Mouse (Mus musculus) liver, embryonic 16.5 days (tissue): ENCODE results near the gene Rpl31. TPM values are rescaled to one million over a fixed set of nuclear protein-coding genes. Genes with fewer than 3 reads are reported as not detected.

Experiments used
- ATAC-seq: fragments of 200-750 bp; cut with Nextera tagmentation; 2 replicates; pipeline ENCODE4 v1.8.0; 2017; ENCODE audit warnings: low read depth, mild to moderate bottlenecking, moderate number of reproducible peaks, moderate library complexity
- H3K27ac ChIP-seq: fragments of 300-500 bp; sonication (generic); 2 replicates; pipeline ENCODE4 v1.5.1; 2014; ENCODE audit warnings: mild to moderate bottlenecking, low read length
- H3K27me3 ChIP-seq: fragments of 300-500 bp; sonication (generic); 2 replicates; pipeline ENCODE4 v1.6.1; 2014; ENCODE audit warnings: low read depth, low read length, mixed read lengths; ENCODE audit not compliant: control insufficient read depth, insufficient read depth
- H3K36me3 ChIP-seq: fragments of 300-500 bp; sonication (generic); 2 replicates; pipeline ENCODE4 v1.6.1; 2014; ENCODE audit warnings: mild to moderate bottlenecking; ENCODE audit not compliant: control insufficient read depth, insufficient read depth
- H3K4me1 ChIP-seq: fragments of 300-500 bp; sonication (generic); 2 replicates; pipeline ENCODE4 v1.6.1; 2014; ENCODE audit warnings: low read depth, low read length, mixed read lengths; ENCODE audit not compliant: control insufficient read depth
- H3K4me2 ChIP-seq: fragments of 300-500 bp; sonication (generic); 2 replicates; pipeline ENCODE4 v1.6.1; 2014; ENCODE audit warnings: low read depth, low read length, mixed read lengths
- H3K4me3 ChIP-seq: fragments of 300-500 bp; sonication (generic); 2 replicates; pipeline ENCODE4 v1.5.1; 2014; ENCODE audit warnings: low read depth, mild to moderate bottlenecking, low read length
- H3K9ac ChIP-seq: fragments of 300-500 bp; sonication (generic); 2 replicates; pipeline ENCODE4 v1.6.1; 2014; ENCODE audit warnings: low read depth, low read length
- H3K9me3 ChIP-seq: fragments of 300-500 bp; sonication (generic); replicated peaks from 2 replicates; pipeline ENCODE4 v1.6.1; 2016; ENCODE audit warnings: low read length; ENCODE audit not compliant: control insufficient read depth
- WGBS: fragments of 180-500 bp; shearing (Covaris S2); extraction: QIAGEN DNeasy Blood & Tissue Kit; methylation state at CpG from one replicate; pipeline ENCODE4 v1.1.7; 2014; ENCODE audit not compliant: insufficient replicate concordance; 5-methylcytosine and 5-hydroxymethylcytosine counted together
- polyA plus RNA-seq: library from polyadenylated mRNA; unstranded; fragments of >200 nt; fragmentation: Nextera tagmentation; extraction: Ambion mirVana; gene quantifications from 2 replicates; pipeline ENCODE4 v1.2.1, GENCODE M21; 2015

Rpl31 gene
- polyA plus RNA-seq, 1 experiment from 2014 or later: 252 TPM

DNA sequence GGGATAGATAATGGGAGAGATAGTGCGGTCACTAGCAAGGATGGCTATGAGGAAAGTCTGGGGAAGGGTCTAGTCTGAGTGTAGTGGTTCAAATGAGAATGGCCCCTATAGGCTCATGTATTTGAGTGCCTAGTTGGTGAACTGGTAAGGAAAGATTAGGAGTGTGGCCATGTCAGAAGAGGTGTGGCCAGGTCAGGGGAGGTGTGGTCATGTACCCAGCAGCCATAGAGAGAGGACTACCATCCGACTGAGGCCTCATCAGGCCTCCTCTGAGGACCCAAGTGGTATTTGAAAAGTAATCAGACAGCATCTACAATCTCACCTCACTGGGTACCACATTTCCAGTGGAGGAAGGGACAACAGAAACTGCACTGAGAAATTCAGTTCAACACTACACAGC lies 20.5 kb downstream of the Rpl31 start:
- H3K4me1 ChIP-seq: peaks cover 21% of the 10 kb centered on the region
- peaks cover 2% of the 10 kb centered on the region; the same call in 1 of the 2 replicates for H3K36me3 ChIP-seq
- ATAC-seq: peak; percentile 82
- WGBS: 69% methylated on average over 2 of the region's 2 CpGs
- 0 out of 2 replicates have a peak overlapping the region, but pooled peaks have one; percentile 39 for H3K27ac ChIP-seq
- H3K9ac ChIP-seq: no peak overlapping the region
- no peaks in the 10 kb centered on the region for H3K9me3 ChIP-seq
- no peak overlapping the region for H3K4me3 ChIP-seq
- H3K4me2 ChIP-seq: no peak overlapping the region
- H3K27me3 ChIP-seq: no peaks in the 10 kb centered on the region

GRCm38 (mm10) chr1:39389338-39389737 lies 21.7 kb downstream of the Rpl31 start:
- 35% methylated on average over 11 of the region's 11 CpGs for WGBS
- Histone ChIP-seq H3K27ac (peak overlapping the region; percentile 30; the same call in 1 of the 2 replicates), H3K36me3 (peaks cover 2% of the 10 kb centered on the region; the same call in 1 of the 2 replicates), H3K4me2 (0 out of 2 replicates have a peak overlapping the region, but pooled peaks have one; percentile 8), H3K27me3 (no peaks in the 10 kb centered on the region), H3K4me1 (peaks cover 33% of the 10 kb centered on the region), H3K9ac (no peak overlapping the region), H3K4me3 (no peak overlapping the region), H3K9me3 (no peaks in the 10 kb centered on the region)
- ATAC-seq: peak; percentile 61

DNA sequence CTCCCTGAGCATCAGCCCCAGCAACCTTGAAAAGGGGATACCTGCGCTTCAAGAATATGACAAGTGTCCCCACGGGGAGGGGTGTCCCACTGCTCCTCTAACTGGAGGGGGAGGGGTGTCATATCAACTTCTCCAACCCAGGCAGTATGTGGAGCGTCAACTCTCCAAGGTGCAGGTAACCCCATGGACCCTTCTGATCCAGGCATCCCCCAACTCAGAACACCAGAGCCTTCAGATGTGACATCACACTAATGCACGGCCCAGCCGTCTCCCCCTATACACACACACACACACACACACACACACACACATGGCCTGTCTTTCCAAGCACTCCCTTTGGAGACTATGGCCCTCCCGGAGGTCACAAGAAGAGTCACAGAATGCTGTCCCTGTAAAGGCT lies 24.0 kb downstream of the Rpl31 start:
- Histone ChIP-seq H3K27me3 (no peaks in the 10 kb centered on the region), H3K4me3 (no peak overlapping the region), H3K4me1 (peaks cover 37% of the 10 kb centered on the region), H3K9ac (no peak overlapping the region), H3K9me3 (no peaks in the 10 kb centered on the region), H3K27ac (no peak overlapping the region), H3K36me3 (peaks cover 5% of the 10 kb centered on the region), H3K4me2 (no peak overlapping the region)
- WGBS: 79% methylated on average over 6 of the region's 6 CpGs
- no peak for ATAC-seq

DNA sequence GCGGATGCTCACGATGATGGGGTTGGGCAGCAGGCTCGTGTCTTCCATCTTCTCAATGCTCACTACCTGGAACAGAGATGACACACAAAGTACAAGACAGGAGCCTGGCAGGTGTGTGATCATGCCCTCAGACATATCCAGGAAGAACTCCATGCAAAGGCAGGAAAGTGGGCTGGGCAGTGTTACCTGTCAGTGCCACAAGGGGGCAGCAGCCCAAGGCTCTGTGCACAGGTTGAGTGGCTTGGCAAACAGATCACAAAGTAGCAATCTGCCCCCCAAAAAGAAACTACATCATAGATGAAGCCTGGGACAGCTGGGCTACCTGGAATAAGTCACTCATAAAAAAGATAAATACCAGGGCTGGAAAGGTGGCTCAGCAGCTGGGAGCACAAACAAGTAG lies 24.5 kb downstream of the Rpl31 start:
- no peak overlapping the region for H3K4me3 ChIP-seq
- H3K9ac ChIP-seq: no peak overlapping the region
- no peak overlapping the region for H3K4me2 ChIP-seq
- peaks cover 37% of the 10 kb centered on the region for H3K4me1 ChIP-seq
- H3K9me3 ChIP-seq: no peaks in the 10 kb centered on the region; the same call in 1 of the 2 replicates
- 56% methylated on average over 3 of the region's 3 CpGs for whole genome bisulfite sequencing
- peaks cover 6% of the 10 kb centered on the region for H3K36me3 ChIP-seq
- peak; percentile 23; the same call in 1 of the 2 replicates for ATAC-seq
- 0 out of 2 replicates have a peak overlapping the region, but pooled peaks have one; percentile 29 for H3K27ac ChIP-seq
- no peaks in the 10 kb centered on the region for H3K27me3 ChIP-seq

- H3K27me3 ChIP-seq: no peaks in the 10 kb centered on the region
- H3K4me3 ChIP-seq: no peak overlapping the region
- 0 out of 2 replicates have a peak overlapping the region, but pooled peaks have one; percentile 21 for H3K4me2 ChIP-seq
- H3K27ac ChIP-seq: peak overlapping the region; percentile 49
- H3K9ac ChIP-seq: no peak overlapping the region
- WGBS: 32% methylated on average over 8 of the region's 8 CpGs
- peaks cover 2% of the 10 kb centered on the region; the same call in 1 of the 2 replicates for H3K9me3 ChIP-seq
- ATAC-seq: peak; percentile 70
- H3K36me3 ChIP-seq: peaks cover 11% of the 10 kb centered on the region
- peaks cover 31% of the 10 kb centered on the region for H3K4me1 ChIP-seq
These were observed 25.7 kb downstream of the Rpl31 start for GRCm38 (mm10) chr1:39393217-39393867.

- peak overlapping the region; percentile 15 for H3K27ac ChIP-seq
- H3K9ac ChIP-seq: no peak overlapping the region
- H3K4me2 ChIP-seq: no peak overlapping the region
- no peaks in the 10 kb centered on the region for H3K27me3 ChIP-seq
- H3K4me1 ChIP-seq: peaks cover 29% of the 10 kb centered on the region
- H3K9me3 ChIP-seq: peaks cover 2% of the 10 kb centered on the region; the same call in 1 of the 2 replicates
- 67% methylated on average over 10 of the region's 10 CpGs for WGBS
- no peak for ATAC-seq
- no peak overlapping the region for H3K4me3 ChIP-seq
- H3K36me3 ChIP-seq: peaks cover 11% of the 10 kb centered on the region
These were observed 26.5 kb downstream of the Rpl31 start for GRCm38 (mm10) chr1:39394096-39394495.

- H3K27me3 ChIP-seq: no peaks in the 10 kb centered on the region
- peaks cover 2% of the 10 kb centered on the region; the same call in 1 of the 2 replicates for H3K9me3 ChIP-seq
- 83% methylated on average over 3 of the region's 3 CpGs for WGBS
- H3K27ac ChIP-seq: no peak overlapping the region
- no peak overlapping the region for H3K4me2 ChIP-seq
- H3K4me1 ChIP-seq: peaks cover 24% of the 10 kb centered on the region
- H3K36me3 ChIP-seq: peaks cover 11% of the 10 kb centered on the region
- H3K4me3 ChIP-seq: no peak overlapping the region
- ATAC-seq: no peak
- H3K9ac ChIP-seq: no peak overlapping the region
These were observed 27.0 kb downstream of the Rpl31 start for GRCm38 (mm10) chr1:39394650-39395049.

GRCm38 (mm10) chr1:39396347-39396746 lies 28.7 kb downstream of the Rpl31 start:
- H3K9me3 ChIP-seq: peaks cover 2% of the 10 kb centered on the region; the same call in 1 of the 2 replicates
- H3K9ac ChIP-seq: no peak overlapping the region
- no peak overlapping the region for H3K27ac ChIP-seq
- H3K4me3 ChIP-seq: no peak overlapping the region
- H3K4me1 ChIP-seq: peaks cover 22% of the 10 kb centered on the region
- no peak overlapping the region for H3K4me2 ChIP-seq
- WGBS: 21% methylated on average over 4 of the region's 4 CpGs
- no peaks in the 10 kb centered on the region for H3K27me3 ChIP-seq
- H3K36me3 ChIP-seq: peaks cover 11% of the 10 kb centered on the region
- 0 out of 2 replicates have a peak, but pooled peaks have one; percentile 26 for ATAC-seq

GRCm38 (mm10) chr1:39398284-39398683 lies 30.6 kb downstream of the Rpl31 start:
- 62% methylated on average over 6 of the region's 6 CpGs for WGBS
- Histone ChIP-seq H3K27ac (no peak overlapping the region), H3K9me3 (peaks cover 2% of the 10 kb centered on the region; the same call in 1 of the 2 replicates), H3K9ac (no peak overlapping the region), H3K4me1 (peaks cover 15% of the 10 kb centered on the region), H3K4me3 (no peak overlapping the region), H3K4me2 (no peak overlapping the region), H3K36me3 (peaks cover 14% of the 10 kb centered on the region), H3K27me3 (no peaks in the 10 kb centered on the region)
- no peak for ATAC-seq
